Mouse (Mus musculus): ENCODE measurements around the gene Xrcc2.

The Xrcc2 gene

GRCm38 (mm10) chr5:25671051-25671450, 34.6 kb downstream of the Xrcc2 start:
- DNase-seq (ENCODE audit: low read depth, low spot score), result no peak

- DNase-seq (ENCODE audit: low read depth, low spot score), result no peak
Measured at GRCm38 (mm10) chr5:25668306-25668705, 37.3 kb downstream of the Xrcc2 start.

- no peak for DNase-seq (ENCODE audit: low read depth, low spot score)
Measured at GRCm38 (mm10) chr5:25666684-25667083, 38.9 kb downstream of the Xrcc2 start.

- no peak for DNase-seq (ENCODE audit: low read depth, low spot score)
Measured at GRCm38 (mm10) chr5:25666108-25666507, 39.5 kb downstream of the Xrcc2 start.

GRCm38 (mm10) chr5:25665516-25665915, 40.1 kb downstream of the Xrcc2 start:
- DNase-seq (ENCODE audit: low read depth, low spot score), result no peak

GRCm38 (mm10) chr5:25663165-25663564, 42.5 kb downstream of the Xrcc2 start:
- no peak for DNase-seq (ENCODE audit: low read depth, low spot score)

- DNase-seq (ENCODE audit: low read depth, low spot score), result no peak
Measured at GRCm38 (mm10) chr5:25654578-25654987, 51.0 kb downstream of the Xrcc2 start.

GRCm38 (mm10) chr5:25653377-25653776, 52.2 kb downstream of the Xrcc2 start:
- DNase-seq (ENCODE audit: low read depth, low spot score), result no peak

GRCm38 (mm10) chr5:25652435-25652834, 53.2 kb downstream of the Xrcc2 start:
- DNase-seq (ENCODE audit: low read depth, low spot score), result no peak

GRCm38 (mm10) chr5:25645661-25646364, 59.8 kb downstream of the Xrcc2 start:
- DNase-seq (ENCODE audit: low read depth, low spot score), result no peak

- no peak for DNase-seq (ENCODE audit: low read depth, low spot score)
Measured at GRCm38 (mm10) chr5:25644509-25644908, 61.1 kb downstream of the Xrcc2 start.

- no peak for DNase-seq (ENCODE audit: low read depth, low spot score)
Measured at GRCm38 (mm10) chr5:25642741-25643140, 62.9 kb downstream of the Xrcc2 start.
